In the genomic region with DNA sequence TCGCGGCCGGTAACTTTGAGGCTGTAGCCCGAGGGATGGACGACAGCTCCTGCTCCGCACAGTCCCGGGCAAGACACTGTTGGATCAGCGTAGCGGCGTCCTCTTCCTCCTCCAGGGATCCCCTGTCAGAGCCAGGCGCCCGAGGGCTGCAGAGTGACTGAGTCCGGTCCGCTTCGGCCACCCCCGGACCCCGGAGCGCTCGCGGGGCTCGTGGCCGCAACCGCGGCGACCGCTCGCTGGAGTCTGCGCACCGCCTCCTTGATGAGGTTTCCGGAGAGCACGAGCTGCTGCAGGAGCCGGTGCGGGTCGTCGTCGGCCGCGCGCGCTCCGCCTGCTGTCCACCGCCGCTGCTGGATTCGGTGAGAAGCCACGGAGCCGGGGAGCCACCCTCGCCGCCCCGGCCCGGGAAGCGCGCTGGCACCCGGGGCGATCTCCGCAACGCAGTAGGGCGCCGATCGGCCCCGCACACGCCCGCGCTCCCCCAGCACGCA, we compare ENCODE assay signal across 8 mouse cellular contexts. TPM values are rescaled to one million over a fixed set of nuclear protein-coding genes. Genes with fewer than 3 reads are reported as not detected.
DNase-seq lines count a peak whose midpoint lies in the region; ATAC-seq and TF ChIP-seq lines count a peak whose summit lies in the region.

No protein-coding gene starts in this region.

- no peaks in the 10 kb centered on the region for H3K27me3 ChIP-seq in intestine, embryonic 16.5 days (replicated peaks; ENCODE audit: control insufficient read depth, insufficient read depth, low read length)
- no peaks in the 10 kb centered on the region for H3K27me3 ChIP-seq in midbrain, postnatal 0 days (ENCODE audit: insufficient read depth, low read length)
- H3K27me3 ChIP-seq in stomach, postnatal 0 days (ENCODE audit: control insufficient read depth, insufficient read depth, low read length), result no peaks in the 10 kb centered on the region

- TF ChIP-seq EP300 in stomach, postnatal 0 days (optimal IDR thresholded peaks at IDR 0.05), result no peak

- DNase-seq in left cerebral cortex, adult 18-20 months (ENCODE audit: low spot score in 2 of 2), result peak; percentile 36 to 58
- no peak for DNase-seq in left cerebral cortex, adult 11 months (ENCODE audit: low spot score)
- peak; percentile 60 for DNase-seq in embryo, embryonic 10 days (ENCODE audit: low spot score)
- peak; percentile 95 for DNase-seq in heart, adult 11 months
- DNase-seq in liver, result peak; percentile 59
- DNase-seq in midbrain, postnatal 0 days (ENCODE audit: low spot score), result peak; percentile 38
- DNase-seq in stomach, postnatal 0 days (ENCODE audit: low spot score), result peak; percentile 57

- peaks cover 7% of the 10 kb centered on the region; the same call in 1 of the 2 replicates for H3K4me1 ChIP-seq in intestine, embryonic 16.5 days (ENCODE audit: control insufficient read depth, insufficient read depth, low read length)
- H3K4me1 ChIP-seq in midbrain, postnatal 0 days (ENCODE audit: insufficient read depth, low read length), result no peaks in the 10 kb centered on the region
- H3K4me1 ChIP-seq in stomach, postnatal 0 days (replicated peaks; ENCODE audit: control insufficient read depth, insufficient read depth), result no peaks in the 10 kb centered on the region

- H3K4me2 ChIP-seq in intestine, embryonic 16.5 days (ENCODE audit: low read depth, low read length), result peak overlapping the region; percentile 93
- H3K4me2 ChIP-seq in midbrain, postnatal 0 days (ENCODE audit: low read depth, low read length, poor library complexity, severe bottlenecking), result peak overlapping the region; percentile 95
- peak overlapping the region; percentile 96 for H3K4me2 ChIP-seq in stomach, postnatal 0 days (replicated peaks; ENCODE audit: low read depth)

- ATAC-seq in intestine, embryonic 16.5 days, result peak; percentile 12
- 0 out of 2 replicates have a peak, but pooled peaks have one; percentile 2 for ATAC-seq in midbrain, postnatal 0 days (ENCODE audit: low FRiP score)
- peak; percentile 16 for ATAC-seq in stomach, postnatal 0 days (ENCODE audit: low FRiP score, low TSS enrichment)

- peak overlapping the region; percentile 82 for H3K9ac ChIP-seq in intestine, embryonic 16.5 days (ENCODE audit: low read depth, low read length)
- peak overlapping the region; percentile 66 for H3K9ac ChIP-seq in midbrain, postnatal 0 days (replicated peaks; ENCODE audit: low read length, poor library complexity, severe bottlenecking)
- H3K9ac ChIP-seq in stomach, postnatal 0 days (ENCODE audit: low read length), result peak overlapping the region; percentile 77

- H3K36me3 ChIP-seq in intestine, embryonic 16.5 days (ENCODE audit: control insufficient read depth, insufficient read depth, low read length), result no peaks in the 10 kb centered on the region
- H3K36me3 ChIP-seq in midbrain, postnatal 0 days (ENCODE audit: insufficient read depth, low read length), result no peaks in the 10 kb centered on the region
- H3K36me3 ChIP-seq in stomach, postnatal 0 days (ENCODE audit: control insufficient read depth, insufficient read depth, low read length), result no peaks in the 10 kb centered on the region

- H3K27ac ChIP-seq in intestine, embryonic 16.5 days (ENCODE audit: low read length), result peak overlapping the region; percentile 94
- H3K27ac ChIP-seq in midbrain, postnatal 0 days (ENCODE audit: low read depth, low read length), result peak overlapping the region; percentile 85
- H3K27ac ChIP-seq in stomach, postnatal 0 days (replicated peaks), result peak overlapping the region; percentile 94

- TF ChIP-seq CTCF in midbrain, postnatal 0 days (IDR thresholded peaks at IDR 0.05), result no peak
- no peak for TF ChIP-seq CTCF in stomach, postnatal 0 days (IDR thresholded peaks at IDR 0.05; ENCODE audit: low read depth)

- WGBS in intestine, embryonic 16.5 days, result 0% methylated on average over 54 of the region's 64 CpGs
- under 1% methylated on average over 61 of the region's 64 CpGs for WGBS in midbrain, postnatal 0 days
- 0% methylated on average over 57 of the region's 64 CpGs for WGBS in stomach, postnatal 0 days

- no peaks in the 10 kb centered on the region for H3K9me3 ChIP-seq in intestine, embryonic 16.5 days (ENCODE audit: control insufficient read depth, low read length)
- no peaks in the 10 kb centered on the region for H3K9me3 ChIP-seq in midbrain, postnatal 0 days (ENCODE audit: low read length)
- no peaks in the 10 kb centered on the region for H3K9me3 ChIP-seq in stomach, postnatal 0 days (ENCODE audit: control insufficient read depth, low read length)

- peak overlapping the region; percentile 89 for H3K4me3 ChIP-seq in intestine, embryonic 16.5 days (ENCODE audit: low read length)
- peak overlapping the region; percentile 67 for H3K4me3 ChIP-seq in midbrain, postnatal 0 days (ENCODE audit: low read depth, low read length)
- peak overlapping the region; percentile 72 for H3K4me3 ChIP-seq in stomach, postnatal 0 days (ENCODE audit: low read depth, low read length)

RNA-seq across cellular contexts. Expression of a gene that starts 0.8 kb away (rescaled TPM):
- total RNA-seq in left cerebral cortex, adult 18-20 months (2021), result 1 to 10 TPM; 7.1 to 7.4 TPM
- 4.7 and 6.0 TPM in 2 replicates for polyA plus RNA-seq in intestine, embryonic 16.5 days (2015; fragmentation: Nextera tagmentation; extraction: Ambion mirVana)
- total RNA-seq in midbrain, postnatal 0 days (2014; rRNA removed), result 6.9 and 10.4 TPM in 2 replicates
- 6.7 and 8.0 TPM in 2 replicates for polyA plus RNA-seq in midbrain, postnatal 0 days (2015; fragmentation: Nextera tagmentation; extraction: Ambion mirVana)
- polyA plus RNA-seq in stomach, postnatal 0 days (2015; fragmentation: Nextera tagmentation; extraction: Ambion mirVana), result 3.5 and 4.3 TPM in 2 replicates

RNA-seq across cellular contexts. Expression of a gene that starts 17.4 kb away (rescaled TPM):
- total RNA-seq in left cerebral cortex, adult 18-20 months (2021), result 10 to 100 TPM; 14.0 to 15.7 TPM
- polyA plus RNA-seq in intestine, embryonic 16.5 days (2015; fragmentation: Nextera tagmentation; extraction: Ambion mirVana), result 11.9 and 12.2 TPM in 2 replicates
- 33.0 and 35.4 TPM in 2 replicates for total RNA-seq in midbrain, postnatal 0 days (2014; rRNA removed)
- polyA plus RNA-seq in midbrain, postnatal 0 days (2015; fragmentation: Nextera tagmentation; extraction: Ambion mirVana), result 34.2 and 34.3 TPM in 2 replicates
- 9.3 and 9.8 TPM in 2 replicates for polyA plus RNA-seq in stomach, postnatal 0 days (2015; fragmentation: Nextera tagmentation; extraction: Ambion mirVana)

RNA-seq across cellular contexts. Expression of a gene that starts 45.3 kb away (rescaled TPM):
- total RNA-seq in left cerebral cortex, adult 18-20 months (2021), result 1 to 10 TPM; 3.2 to 3.8 TPM
- 14.2 and 14.8 TPM in 2 replicates for polyA plus RNA-seq in intestine, embryonic 16.5 days (2015; fragmentation: Nextera tagmentation; extraction: Ambion mirVana)
- total RNA-seq in midbrain, postnatal 0 days (2014; rRNA removed), result 4.5 and 5.7 TPM in 2 replicates
- 2.5 and 2.9 TPM in 2 replicates for polyA plus RNA-seq in midbrain, postnatal 0 days (2015; fragmentation: Nextera tagmentation; extraction: Ambion mirVana)
- 2.7 and 3.5 TPM in 2 replicates for polyA plus RNA-seq in stomach, postnatal 0 days (2015; fragmentation: Nextera tagmentation; extraction: Ambion mirVana)

RNA-seq across cellular contexts. Expression of a gene that starts 48.8 kb away (rescaled TPM):
- 10 to 100 TPM; 29.7 to 31.5 TPM for total RNA-seq in left cerebral cortex, adult 18-20 months (2021)
- 14.1 and 15.7 TPM in 2 replicates for polyA plus RNA-seq in intestine, embryonic 16.5 days (2015; fragmentation: Nextera tagmentation; extraction: Ambion mirVana)
- total RNA-seq in midbrain, postnatal 0 days (2014; rRNA removed), result 20.6 and 21.2 TPM in 2 replicates
- 13.9 and 14.1 TPM in 2 replicates for polyA plus RNA-seq in midbrain, postnatal 0 days (2015; fragmentation: Nextera tagmentation; extraction: Ambion mirVana)
- 6.3 and 6.4 TPM in 2 replicates for polyA plus RNA-seq in stomach, postnatal 0 days (2015; fragmentation: Nextera tagmentation; extraction: Ambion mirVana)
